Mouse (Mus musculus) myocyte (in vitro differentiated cells): ENCODE results near the gene Erg.

Experiments
- E2F4 ChIP-seq: IDR thresholded peaks from one replicate; pipeline ENCODE4 v1.6.1; 2011; ENCODE audit warnings: mild to moderate bottlenecking, control low read depth, moderate library complexity; ENCODE audit not compliant: insufficient read depth
- MAX ChIP-seq: IDR thresholded peaks from one replicate; pipeline ENCODE4 v1.6.1; 2011; ENCODE audit warnings: low read depth, mild to moderate bottlenecking, control low read depth
- MYOD1 ChIP-seq, 3 experiments: IDR thresholded peaks; one replicate each; pipeline ENCODE4 v1.6.1; 2011; ENCODE audit warnings: control low read depth in 2 of 3, low read depth in 2 of 3, mild to moderate bottlenecking in 2 of 3, moderate library complexity in 1 of 3; ENCODE audit not compliant: insufficient read length in 2 of 3, control insufficient read depth in 1 of 3
- MYOG ChIP-seq, 3 experiments: IDR thresholded peaks; one replicate each; pipeline ENCODE4 v1.6.1; 2011; ENCODE audit warnings: control low read depth in 2 of 3, low read depth in 2 of 3, mild to moderate bottlenecking in 2 of 3; ENCODE audit not compliant: insufficient read length in 2 of 3, control insufficient read depth in 1 of 3, insufficient read depth in 1 of 3
- POLR2A ChIP-seq: IDR thresholded peaks from one replicate; pipeline ENCODE4 v1.6.1; 2011; ENCODE audit warnings: low read depth, mild to moderate bottlenecking, control low read depth, moderate library complexity; ENCODE audit not compliant: insufficient read length
- POLR2AphosphoS2 ChIP-seq: IDR thresholded peaks from one replicate; pipeline ENCODE4 v1.6.1; 2011; ENCODE audit warnings: low read depth, control low read depth; ENCODE audit not compliant: insufficient read length
- REST ChIP-seq: IDR thresholded peaks from one replicate; pipeline ENCODE4 v1.6.1; 2011; ENCODE audit warnings: mild to moderate bottlenecking, control low read depth, moderate library complexity; ENCODE audit not compliant: insufficient read depth, insufficient read length
- SRF ChIP-seq: IDR thresholded peaks from one replicate; pipeline ENCODE4 v1.6.1; 2011; ENCODE audit warnings: low read depth; ENCODE audit not compliant: control insufficient read depth, insufficient read length
- TCF12 ChIP-seq: IDR thresholded peaks from one replicate; pipeline ENCODE4 v1.6.1; 2011; ENCODE audit warnings: mild to moderate bottlenecking, control low read depth; ENCODE audit not compliant: poor library complexity, insufficient read depth, severe bottlenecking
- USF1 ChIP-seq: IDR thresholded peaks from one replicate; pipeline ENCODE4 v1.6.1; 2011; ENCODE audit warnings: low read depth, mild to moderate bottlenecking, control low read depth, moderate library complexity

DNA sequence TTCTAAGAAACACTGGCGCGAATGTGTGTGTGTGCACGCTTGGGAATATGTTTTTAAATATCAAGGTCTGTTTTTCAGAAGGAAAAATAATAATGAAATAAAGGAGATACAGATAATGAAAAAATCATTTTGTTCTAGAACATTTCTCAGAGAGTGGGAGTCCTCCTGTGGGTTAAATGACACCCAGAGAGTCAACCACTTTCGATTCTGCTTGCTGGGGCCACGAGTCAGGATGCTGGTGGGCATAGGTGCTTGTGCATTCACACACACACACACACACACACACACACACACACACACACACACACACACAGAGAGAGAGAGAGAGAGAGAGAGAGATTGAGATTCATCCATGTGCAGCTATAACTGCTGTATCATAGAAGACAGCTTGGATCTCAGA lies 130.9 kb downstream of the Erg start:
- TF ChIP-seq POLR2A (no peak), E2F4 (no peak), MAX (no peak), USF1 (no peak), MYOD1 (IDR thresholded peaks at IDR 0.05; ENCODE audit: control insufficient read depth in 1 of 3, insufficient read length in 2 of 3, low read depth in 2 of 3) (no peak), SRF (no peak), REST (no peak), POLR2AphosphoS2 (no peak), MYOG (IDR thresholded peaks at IDR 0.05; ENCODE audit: control insufficient read depth in 1 of 3, insufficient read depth in 1 of 3, insufficient read length in 2 of 3, low read depth in 2 of 3) (no peak), TCF12 (no peak)
